Comparison of ENCODE assay signal across 16 mouse cellular contexts in the genomic region with DNA sequence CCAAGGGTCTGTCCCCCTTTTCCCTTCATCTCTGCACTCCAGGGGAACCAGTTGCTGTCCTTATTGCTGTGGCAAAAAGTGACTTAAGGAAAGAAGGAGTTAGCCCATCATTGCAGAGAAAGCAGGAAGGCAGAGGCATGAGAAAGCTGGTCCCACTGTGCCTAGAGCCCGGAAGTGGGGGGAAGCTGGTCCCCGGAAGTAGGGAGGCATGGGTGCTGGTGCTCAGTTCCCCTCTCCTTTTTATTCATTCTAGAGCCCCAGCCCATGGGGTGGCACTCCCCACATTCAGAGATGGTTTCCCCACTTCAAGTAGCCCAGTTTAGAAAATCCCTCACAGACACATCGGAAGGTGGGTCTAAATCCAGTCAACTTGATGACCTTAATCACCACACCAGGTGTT. TPM values are rescaled to one million over a fixed set of nuclear protein-coding genes. Genes with fewer than 3 reads are reported as not detected.
"Had no signal": no experiment of that assay in that cellular context is flagged by ENCODE, and none has a peak within 500 bp of the region (broad histone marks: within the 10 kb centered on the region; RNA-seq: fewer than 3 reads in every experiment).

No protein-coding gene starts in this region.

- DNase-seq: lung, adult 2 months; lung, postnatal 14 days; lung, postnatal 36 days; thymus, adult 2 months had no signal

- H3K4me3 ChIP-seq: lung, embryonic 15.5 days; megakaryocyte, embryonic 14.5 days; stomach, embryonic 15.5 days had no signal

- H3K36me3 ChIP-seq: liver, embryonic 15.5 days; lung, embryonic 15.5 days; midbrain, embryonic 15.5 days; neural tube, embryonic 12.5 days; stomach, embryonic 15.5 days had no signal

- ATAC-seq: lung, postnatal 0 days had no signal

- H3K9me3 ChIP-seq: liver, embryonic 15.5 days; lung, embryonic 15.5 days; stomach, embryonic 15.5 days had no signal

- H3K27ac ChIP-seq: liver, embryonic 15.5 days; lung, embryonic 15.5 days; midbrain, embryonic 13.5 days; midbrain, embryonic 15.5 days; neural tube, embryonic 12.5 days; stomach, embryonic 15.5 days; stomach, postnatal 0 days had no signal

- H3K27me3 ChIP-seq: liver, embryonic 15.5 days; lung, embryonic 15.5 days; midbrain, embryonic 13.5 days; midbrain, embryonic 15.5 days; neural tube, embryonic 12.5 days; stomach, embryonic 15.5 days had no signal

- H3K9ac ChIP-seq: liver, embryonic 15.5 days; liver, postnatal 0 days; lung, embryonic 15.5 days; midbrain, embryonic 13.5 days; stomach, embryonic 15.5 days had no signal

RNA-seq across cellular contexts. Expression of a gene that starts 8.9 kb away (rescaled TPM):
- total RNA-seq: monocyte, adult 5-6 weeks had no signal
- polyA plus RNA-seq: macrophage had no signal
